Mouse (Mus musculus) kidney, postnatal 10 days (tissue): ENCODE measurements around the gene Gch1.

ENCODE experiments used
- DNase-seq: peaks from one replicate; pipeline ENCODE4 v3.0.0; 2021; ENCODE audit warnings: mixed read lengths

Gch1 gene

DNA sequence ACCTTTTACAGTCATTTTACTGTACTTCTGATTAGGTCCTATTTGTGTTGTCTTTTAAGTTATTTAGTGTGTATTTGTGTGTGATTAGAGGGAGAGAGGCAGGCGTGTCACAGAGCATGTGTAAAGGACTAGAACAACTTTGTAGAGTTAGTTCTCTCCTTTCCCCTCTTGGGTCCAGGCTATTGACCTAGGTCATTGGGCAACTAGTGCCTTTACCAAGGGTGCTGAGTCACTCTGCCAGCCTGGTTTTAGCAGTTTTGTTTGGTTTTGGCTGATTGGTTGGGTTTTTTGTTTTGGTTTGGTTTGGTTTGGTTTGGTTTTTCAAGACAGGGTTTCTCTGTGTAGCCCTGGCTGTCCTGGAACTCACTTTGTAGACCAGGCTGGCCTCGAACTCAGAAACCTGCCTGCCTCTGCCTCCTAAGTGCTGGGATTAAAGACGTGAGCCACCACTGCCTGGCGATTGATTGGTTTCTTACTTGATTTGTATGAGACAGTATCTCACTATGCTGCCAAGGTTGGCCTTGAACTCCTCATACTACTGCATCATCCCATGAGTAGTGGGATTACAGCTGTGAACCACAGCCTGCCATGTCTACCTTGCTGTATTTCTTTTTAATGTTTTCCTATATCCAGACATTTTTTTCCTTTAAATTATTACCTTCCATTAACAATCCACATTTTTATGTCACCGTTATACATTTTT lies 16.2 kb upstream of the Gch1 start:
- no peak for DNase-seq

DNA sequence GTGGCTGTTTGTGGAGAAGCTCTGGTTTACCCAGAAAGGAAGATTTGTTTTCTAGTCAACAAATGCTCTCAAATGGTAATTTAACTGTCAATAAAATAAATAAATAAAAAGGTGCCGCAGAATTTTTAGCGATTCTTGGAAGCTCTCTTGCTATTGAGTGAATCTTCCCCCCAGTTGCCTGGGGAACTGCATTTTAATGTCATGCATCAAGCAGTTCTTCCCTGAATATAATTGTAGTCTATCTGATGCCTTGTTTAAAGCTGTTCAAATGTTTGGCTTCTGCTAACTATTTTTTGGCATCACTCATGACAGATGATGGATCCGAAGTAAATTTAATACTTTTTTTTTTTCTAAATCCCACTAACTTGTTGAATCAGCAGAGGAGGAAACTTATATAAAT lies 8.1 kb upstream of the Gch1 start:
- no peak for DNase-seq

DNA sequence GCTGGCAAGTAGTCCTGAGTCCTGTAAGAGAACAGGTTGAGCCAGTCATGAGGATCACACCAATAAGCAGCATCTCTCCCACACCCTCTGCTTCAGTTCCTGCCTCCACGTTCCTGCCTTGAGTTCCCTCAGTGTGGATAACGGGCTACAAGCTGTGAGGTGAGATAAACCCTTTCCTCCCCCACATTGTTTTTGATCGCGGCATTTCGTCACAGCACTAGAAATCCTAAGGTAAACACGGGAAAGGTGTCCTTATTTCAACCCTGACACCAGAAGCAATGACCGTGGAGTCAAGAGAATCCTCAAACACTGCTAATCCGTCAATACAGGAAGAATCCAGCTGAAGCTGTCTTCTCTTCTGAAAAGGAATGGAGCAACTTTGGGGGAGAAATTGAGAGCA lies 7.5 kb upstream of the Gch1 start:
- DNase-seq = no peak

DNA sequence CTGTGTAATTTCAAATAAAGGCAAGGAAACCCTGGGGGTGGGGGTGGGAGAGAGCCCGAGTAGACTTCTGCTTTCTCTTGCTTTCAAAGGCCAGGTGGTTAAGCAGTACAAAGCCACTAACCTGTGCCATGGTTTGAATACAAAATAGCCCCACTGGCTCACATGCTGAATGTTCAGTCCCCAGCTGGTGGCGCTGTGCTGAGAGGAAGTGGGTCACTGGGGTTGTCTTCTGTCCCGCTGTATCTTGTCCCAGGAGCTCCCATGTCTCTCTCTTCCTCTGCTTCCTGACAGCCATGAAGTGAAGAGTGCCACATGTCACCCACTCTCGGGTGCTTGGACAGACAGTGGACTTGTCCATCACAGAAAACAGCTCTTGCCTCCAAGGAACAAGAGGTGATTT lies 4.9 kb upstream of the Gch1 start:
- no peak for DNase-seq

DNA sequence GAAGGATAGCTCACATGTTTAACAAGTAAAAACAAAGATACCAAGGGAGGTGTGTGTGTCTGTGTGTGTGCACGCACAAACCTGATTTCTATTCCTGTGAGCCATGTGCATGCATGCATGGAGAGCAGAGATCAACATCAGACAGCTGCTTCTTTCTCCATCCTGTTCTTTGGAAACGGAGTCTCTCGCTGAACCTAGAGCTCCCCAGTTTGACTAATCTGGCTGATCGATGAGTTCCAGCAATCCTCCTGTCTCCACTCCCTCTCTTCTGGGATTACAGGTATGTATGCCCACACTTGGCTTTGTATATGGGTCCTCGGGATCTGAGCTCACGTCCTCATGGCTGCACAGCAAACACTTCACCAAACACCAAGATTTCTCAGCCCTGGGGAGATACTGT lies 4.3 kb upstream of the Gch1 start:
- DNase-seq = no peak

DNA sequence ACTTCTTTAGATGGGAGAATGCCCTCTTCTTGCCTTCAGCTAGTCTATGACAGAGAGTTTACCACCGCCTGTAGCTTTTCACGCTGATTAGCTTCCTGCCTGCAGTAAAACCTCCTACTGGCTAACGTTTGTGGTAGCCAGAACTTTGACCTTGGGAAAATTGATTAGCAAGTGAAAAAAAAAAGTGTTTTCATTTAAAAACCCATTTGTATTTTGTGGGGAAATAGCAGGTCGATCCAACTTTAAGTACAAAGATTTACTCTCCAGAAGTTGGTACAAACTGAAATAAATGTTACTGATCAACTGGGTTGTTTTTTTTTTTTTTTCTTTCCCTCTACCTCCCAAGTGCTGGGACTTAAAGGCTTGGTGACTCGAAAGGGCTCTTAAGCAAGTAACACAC lies 2.6 kb upstream of the Gch1 start:
- DNase-seq = no peak

DNA sequence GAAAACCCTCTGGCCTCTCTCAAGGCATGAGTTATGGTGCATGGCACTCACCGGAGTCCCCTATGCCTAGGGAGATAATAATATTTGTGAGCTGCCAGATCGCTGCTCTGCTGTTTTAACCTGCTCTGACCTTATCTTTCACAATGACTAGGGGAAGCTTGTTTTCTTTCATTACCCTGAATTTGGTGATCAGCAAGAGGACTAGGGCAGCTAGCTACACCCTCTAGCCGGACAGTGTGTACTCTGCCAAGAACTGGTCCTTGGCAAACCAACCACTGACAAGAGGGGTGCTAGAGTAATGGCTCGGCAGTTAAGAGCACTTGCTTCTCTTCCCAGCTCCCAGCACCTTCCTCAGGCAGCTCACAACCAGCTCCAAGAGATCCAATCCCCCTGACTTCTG lies 1.4 kb upstream of the Gch1 start:
- no peak for DNase-seq

DNA sequence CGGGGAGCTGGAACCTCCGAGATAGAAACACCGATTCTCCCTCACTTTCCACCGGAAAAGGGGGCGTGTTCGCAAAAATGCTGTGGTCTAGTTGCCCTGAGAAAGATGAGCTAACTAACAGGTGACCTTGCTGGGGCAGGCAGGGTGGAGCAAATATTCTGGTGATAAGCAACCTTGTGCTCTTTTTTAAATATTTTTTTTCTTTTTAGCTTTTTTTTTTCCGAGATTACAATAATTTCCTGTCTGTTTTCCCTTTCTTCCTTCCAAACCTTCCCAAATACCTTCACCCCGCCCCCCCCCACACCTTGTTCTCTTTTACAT lies 382 bp upstream of the Gch1 start:
- DNase-seq = no peak

DNA sequence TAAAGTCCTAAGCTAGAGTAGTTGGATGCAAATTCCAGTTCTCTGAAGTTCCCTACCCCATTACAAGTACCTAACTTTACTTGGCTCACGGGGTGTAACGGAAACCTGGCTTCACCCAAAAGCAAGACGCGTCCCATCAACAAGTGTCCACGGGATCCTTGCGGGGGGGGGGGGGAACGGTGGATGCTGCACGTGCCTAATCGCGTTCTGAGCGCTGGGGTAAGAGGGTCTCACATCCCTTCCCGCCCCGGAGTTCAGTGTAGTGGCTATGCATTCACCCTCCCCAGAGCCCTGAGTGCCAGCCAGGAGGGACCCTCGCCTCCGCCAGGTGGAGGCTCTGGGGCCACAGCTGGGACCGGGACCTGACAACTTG lies 752 bp downstream of the Gch1 start:
- DNase-seq = no peak

DNA sequence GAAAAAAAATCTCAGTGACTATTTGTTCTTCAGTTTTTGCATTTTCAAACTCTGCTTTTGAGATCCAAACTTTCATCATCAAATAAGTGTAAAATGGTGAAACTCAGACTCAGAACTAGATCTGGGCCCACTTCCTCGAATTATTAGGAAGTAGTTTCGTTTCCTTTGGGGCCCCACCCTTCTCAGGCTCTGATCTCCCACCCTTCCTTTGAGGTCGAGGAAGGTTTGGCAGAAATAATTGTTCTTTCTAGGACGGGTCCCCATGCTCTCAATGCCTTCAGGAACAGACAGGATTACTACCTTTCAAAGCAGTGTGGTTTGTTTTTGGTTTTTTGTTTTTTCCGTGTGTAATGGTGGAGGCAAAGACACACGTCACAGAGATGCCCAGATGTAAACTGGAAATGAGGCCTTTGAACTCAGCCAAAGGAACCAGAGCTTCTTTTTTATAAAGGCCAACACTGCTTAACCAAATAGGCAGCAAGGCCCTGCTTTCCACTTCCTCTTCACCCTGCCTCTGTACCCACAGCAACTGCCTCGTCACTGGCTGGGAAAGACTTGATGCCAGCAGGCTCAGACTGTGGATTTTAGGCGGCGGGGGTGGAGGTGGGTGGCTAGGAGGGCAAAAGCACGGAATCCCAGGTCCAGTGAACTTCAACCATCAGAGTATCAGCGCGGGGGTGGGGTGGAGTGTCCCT lies 1.4 kb downstream of the Gch1 start:
- peak; percentile 16 for DNase-seq

DNA sequence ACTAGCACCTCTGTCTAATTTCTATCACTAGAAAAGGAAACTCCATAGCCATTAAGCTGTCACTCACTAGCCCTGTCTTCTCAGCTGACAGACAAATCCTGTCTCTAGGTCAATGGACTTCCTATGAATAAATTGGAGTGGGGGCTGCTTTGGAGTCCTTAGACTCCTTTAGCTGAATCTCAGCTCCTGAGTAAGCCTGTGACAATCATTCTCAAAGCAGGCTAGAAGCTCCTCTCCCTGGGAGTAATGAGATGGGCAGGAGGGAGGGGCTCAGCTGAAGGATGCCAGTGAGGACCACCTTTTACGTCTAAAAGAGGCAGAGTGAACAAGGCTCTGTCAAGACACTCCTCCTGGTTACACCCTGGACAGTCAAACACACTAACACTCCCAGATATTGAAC lies 2.0 kb downstream of the Gch1 start:
- DNase-seq = no peak

DNA sequence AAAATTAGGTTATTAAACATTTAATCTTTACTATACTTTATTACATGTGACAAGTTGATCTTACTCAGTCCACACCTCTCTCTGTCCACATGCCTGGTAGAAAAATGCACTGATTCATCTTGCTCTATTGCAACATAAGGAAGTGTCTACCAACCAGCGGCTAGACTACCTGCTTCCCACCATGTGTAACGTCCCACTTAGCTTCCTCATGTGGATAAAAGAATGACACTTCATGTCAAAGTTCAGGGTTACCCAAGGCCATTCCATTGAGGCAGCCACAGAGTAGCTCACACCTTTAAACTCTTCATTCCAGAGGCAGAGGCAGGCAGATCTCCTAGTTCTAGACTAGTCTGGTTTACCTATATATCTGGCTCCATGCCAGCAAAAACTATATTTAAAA lies 2.7 kb downstream of the Gch1 start:
- no peak for DNase-seq

DNA sequence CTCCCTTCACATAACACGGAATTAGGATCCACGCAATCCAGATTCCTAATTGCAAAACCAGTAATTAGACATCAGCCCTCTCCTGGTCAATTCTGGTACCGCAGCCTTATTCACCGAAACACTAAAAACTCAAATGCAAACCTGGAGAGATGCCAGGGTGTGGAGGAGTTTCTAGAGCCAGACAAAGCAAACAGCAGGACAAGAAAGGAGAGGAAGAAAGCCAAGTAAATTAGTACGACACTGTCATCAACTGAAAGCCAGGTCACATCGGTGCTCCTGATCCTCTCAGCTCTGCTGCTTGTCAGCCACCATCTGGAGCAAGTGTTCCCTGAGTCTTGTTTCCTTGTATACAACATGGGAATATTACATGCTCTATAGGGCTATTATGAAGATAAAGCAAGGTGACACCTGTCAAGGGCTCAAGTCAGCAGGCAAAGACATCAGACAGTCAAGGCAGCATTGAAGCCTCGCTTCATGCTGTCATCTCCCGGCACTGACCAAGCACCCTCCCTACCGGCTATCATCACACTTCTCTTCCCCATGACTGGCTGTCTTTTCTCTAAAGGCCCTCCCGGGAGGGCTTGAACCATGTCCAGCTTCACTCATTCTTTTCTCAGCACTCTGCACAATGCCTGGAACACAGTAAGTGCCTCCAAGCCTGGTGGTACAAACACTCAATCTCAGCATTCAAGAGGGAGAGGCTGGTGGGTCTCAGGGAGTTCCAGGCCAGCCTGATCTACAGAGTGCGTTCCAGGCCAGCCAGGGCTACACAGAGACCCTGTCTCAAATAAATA lies 7.5 kb downstream of the Gch1 start:
- DNase-seq = peak; percentile 79

DNA sequence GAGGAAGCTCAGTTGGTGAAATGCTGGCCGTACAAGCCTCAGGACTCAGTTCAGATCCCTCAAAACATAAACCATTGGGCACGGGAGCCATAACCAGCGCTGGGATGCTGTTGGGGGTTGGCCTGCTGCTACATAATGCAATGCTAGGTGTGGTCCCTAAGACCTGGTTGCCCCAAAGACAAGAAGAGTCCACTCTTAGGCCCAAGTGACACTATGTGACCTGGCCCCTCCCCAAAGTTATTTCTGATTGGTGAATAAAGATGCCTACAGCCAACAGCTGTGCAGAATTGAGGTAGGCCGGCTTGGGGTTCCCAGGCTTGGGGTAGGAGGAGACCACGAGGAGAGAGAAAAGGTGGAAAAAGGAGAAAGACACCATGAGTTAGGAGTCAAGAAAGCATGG lies 10.4 kb downstream of the Gch1 start:
- DNase-seq = no peak

DNA sequence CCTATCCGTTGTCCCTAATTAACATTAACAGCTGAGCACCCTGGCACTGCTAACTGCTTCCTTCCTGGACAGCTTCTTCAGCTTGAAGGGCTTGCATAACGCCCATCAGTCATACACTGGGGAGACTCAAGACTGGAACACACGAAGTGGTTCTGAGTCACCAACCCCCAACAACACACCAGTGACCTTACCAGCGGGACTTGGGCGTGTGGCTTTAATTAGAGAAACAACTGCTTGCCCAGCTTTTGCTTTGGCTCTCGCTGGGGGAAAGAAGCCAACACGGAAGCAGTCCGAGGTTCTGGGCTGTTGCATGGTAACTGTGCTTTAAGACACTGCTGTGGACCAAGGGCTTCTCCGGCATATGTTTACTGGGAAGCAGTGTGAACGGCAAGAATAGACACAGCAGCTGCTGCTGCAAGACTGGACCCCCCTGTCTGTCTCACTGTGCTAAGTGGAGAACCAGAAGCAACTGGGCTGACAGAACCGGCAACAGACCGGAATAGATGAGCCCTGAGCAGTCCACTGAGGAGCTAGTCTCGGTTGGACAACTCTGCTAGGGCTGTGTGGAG lies 11.3 kb downstream of the Gch1 start:
- peak; percentile 23 for DNase-seq

DNA sequence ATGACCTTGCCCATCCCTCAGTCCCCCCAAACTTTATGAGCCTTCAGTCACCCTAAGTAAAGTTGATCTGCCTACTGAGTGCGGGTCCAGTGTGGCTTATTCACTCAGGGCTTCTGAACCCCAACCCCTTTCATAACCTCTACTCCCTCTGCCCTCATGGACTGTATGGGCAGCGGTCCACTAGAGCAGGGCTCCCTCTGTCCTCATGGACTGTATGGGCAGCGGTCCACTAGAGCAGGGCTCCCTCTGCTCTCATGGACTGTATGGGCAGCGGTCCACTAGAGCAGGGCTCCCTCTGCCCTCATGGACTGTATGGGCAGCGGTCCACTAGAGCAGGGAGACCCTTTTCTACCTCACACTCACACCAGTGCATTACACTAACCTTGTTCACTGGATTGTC lies 13.0 kb downstream of the Gch1 start:
- no peak for DNase-seq

DNA sequence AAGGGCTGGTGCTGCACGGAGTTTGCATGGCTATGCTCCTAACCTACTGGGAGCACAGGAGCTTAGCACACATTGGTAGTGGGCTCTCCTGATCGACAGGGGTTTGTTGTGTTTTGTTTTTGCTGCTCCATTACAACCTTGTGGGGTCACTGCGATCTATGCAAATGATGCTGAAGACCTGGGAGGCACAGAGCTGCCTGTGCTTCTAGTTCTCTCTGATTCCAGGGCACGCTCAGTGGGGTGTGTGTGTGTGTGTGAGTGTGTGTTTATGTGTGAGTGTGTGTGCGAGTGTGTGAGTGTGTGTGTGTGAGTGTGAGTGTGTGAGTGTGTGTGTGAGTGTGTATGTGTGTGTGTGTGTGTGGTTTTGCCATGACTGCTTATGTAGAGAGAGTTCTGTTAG lies 14.1 kb downstream of the Gch1 start:
- DNase-seq = no peak

DNA sequence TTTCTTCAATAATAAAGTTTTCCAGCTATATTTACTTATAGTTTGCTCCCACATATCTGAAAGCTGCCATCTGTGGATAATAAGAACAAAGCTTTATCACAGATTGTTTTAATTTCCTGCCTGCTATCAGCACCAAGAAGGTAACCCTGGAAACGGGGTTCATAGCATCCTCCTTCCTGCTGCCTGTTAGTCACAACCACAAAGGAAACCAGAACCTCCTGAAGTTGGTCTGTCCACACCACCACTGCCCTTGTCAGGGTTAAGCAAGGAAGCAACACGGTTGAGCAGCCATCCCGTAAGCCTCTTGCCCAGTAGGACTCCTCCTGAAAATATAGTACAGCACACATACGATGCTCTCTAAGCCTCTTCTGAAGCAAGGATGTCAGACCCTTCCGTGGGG lies 17.1 kb downstream of the Gch1 start:
- DNase-seq = no peak

DNA sequence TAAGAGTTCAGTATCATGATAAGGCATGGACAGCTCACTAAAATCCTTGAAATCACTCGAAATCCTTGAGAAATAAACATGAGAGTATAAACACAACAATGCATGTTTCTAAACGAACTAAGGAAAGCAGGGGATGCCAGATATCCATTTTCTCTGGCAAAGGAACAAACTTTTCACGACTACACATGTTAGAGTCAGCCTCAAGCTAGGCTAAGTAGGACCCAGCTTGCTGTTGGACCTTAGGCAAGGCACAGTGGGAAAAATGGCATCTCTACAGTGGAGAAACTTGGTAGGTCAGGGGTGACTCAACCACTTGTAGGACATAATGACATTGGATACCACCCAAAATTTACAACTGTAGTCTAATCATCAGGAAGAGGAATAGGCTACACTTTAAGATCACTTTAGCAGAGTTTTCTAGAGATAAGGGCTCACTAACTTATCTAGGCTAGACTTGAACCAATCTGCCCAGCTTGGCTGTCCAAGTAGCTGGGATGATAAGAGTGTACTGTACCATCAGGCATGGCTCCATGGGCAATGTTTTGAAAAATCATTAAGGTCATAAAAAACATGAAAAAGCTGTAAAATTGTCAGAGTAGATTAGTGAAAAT lies 18.6 kb downstream of the Gch1 start:
- DNase-seq = no peak

DNA sequence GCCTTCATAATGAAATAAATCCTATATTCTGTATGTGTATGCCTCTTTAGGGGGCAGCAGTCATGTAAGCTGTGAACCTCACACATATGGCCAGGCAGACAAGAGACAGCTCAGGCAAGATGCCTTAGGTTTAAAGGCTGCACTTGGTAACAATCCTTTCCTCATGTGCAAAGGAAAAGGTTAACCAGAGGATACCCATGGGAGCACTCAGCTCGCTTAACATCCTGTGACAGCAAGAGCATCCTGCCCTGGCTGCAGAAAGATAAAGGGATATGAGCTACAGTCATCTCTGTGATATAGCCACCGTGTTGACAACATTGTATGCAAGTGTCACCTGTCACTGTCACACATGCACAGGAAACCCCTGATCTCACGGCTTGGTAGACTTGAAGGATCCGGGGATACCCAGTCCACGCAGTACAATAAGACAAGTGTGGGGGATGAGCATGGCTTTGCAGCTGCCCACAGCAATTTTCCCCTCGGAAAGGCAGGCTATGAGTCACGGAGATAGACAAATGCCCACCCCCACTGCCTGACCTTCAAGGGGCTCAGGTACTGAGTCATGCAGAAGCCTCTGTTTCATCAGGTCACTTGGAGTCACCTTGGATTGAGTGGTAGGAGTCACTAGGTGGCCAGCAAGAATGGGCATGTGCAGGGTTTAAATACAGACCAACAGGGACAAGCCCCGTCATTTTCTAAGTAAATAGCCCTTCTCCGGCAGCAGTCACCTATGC lies 19.4 kb downstream of the Gch1 start:
- no peak for DNase-seq

DNA sequence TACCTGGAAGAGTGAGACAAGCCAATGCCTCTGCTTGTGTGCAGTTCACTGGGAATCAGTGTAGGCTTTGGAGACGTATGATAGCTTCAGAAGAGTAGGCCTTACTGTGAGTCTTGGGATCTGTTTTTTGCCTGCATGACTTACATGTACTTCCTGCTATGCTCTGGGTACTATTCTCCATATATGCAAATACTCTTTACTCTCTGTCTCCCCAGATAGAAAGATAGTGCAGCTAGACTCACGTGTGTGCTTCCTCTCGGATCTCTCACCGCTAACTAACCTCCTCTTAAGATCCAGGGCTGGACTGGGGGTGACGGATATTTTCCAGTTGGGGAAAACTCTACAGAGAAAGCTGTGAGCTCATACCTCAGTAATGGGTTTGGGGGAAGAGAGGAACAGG lies 23.5 kb downstream of the Gch1 start:
- DNase-seq = no peak

DNA sequence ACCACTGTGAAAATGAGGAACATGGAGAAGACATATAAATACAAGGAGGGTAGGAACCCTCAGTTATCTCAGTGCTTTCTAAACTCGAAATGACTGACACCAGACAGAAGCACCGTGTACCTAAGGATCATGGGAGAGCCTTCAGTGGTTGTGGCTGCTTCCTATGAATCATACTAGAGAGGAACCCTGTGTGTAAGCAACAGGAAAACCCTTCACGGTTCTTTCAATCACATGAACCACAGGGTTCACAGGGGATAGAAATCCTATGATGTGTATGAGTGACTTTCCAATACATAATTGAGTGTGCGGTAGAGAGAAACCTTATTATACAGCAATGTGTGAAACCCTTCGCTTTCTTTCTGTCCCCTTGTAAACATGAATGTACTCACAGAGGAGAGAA lies 24.1 kb downstream of the Gch1 start:
- no peak for DNase-seq

DNA sequence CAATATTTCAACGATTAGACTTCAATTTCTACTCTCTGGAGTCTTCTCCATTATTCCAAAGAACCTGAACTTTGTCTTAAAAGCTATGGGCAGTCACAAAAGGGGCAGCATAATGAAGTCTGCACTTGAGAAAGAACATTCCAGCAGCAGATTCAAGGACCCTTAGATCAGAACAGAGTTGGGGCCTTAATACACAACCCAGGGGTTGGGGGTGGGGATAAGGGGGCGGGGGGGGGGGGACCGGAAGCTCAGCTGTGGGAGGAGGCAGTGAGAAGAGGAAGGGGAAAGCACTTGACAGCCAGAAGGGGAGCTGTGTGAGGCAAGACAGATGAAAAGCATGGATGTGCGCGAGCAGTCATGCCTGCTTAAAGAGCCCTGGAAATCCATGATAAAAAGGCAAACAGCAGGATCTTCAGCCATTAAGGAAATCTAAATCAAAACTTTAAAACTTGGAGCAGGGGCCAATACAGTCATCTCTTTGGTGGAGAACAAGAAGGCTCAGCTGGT lies 27.2 kb downstream of the Gch1 start:
- DNase-seq = no peak
